Mouse (Mus musculus) neural tube, embryonic 11.5 days (tissue): ENCODE results near the gene Gorasp2. TPM values are rescaled to one million over a fixed set of nuclear protein-coding genes. Genes with fewer than 3 reads are reported as not detected.

ENCODE experiments used
- ATAC-seq: fragments of 200-750 bp; cut with Nextera tagmentation; 2 replicates; pipeline ENCODE4 v1.8.0; 2017; ENCODE audit warnings: moderate number of reproducible peaks, mild to moderate bottlenecking, moderate TSS enrichment, moderate library complexity; ENCODE audit not compliant: insufficient read depth, low FRiP score, low TSS enrichment
- DNase-seq: peaks from one replicate; pipeline ENCODE4 v3.0.0-alpha.2; 2015; ENCODE audit warnings: low spot score
- H3K27ac ChIP-seq: fragments of 300-500 bp; sonication (generic); 2 replicates; pipeline ENCODE4 v1.5.1; 2014; ENCODE audit warnings: low read depth, mild to moderate bottlenecking, low read length
- H3K27me3 ChIP-seq: fragments of 300-500 bp; sonication (generic); 2 replicates; pipeline ENCODE4 v1.6.1; 2014; ENCODE audit warnings: mild to moderate bottlenecking, low read length, mixed read lengths; ENCODE audit not compliant: control insufficient read depth, insufficient read depth
- H3K36me3 ChIP-seq: fragments of 300-500 bp; sonication (generic); 2 replicates; pipeline ENCODE4 v1.6.1; 2014; ENCODE audit warnings: mild to moderate bottlenecking, low read length, moderate library complexity, mixed read lengths; ENCODE audit not compliant: control insufficient read depth, insufficient read depth
- H3K4me1 ChIP-seq: fragments of 300-500 bp; sonication (generic); 2 replicates; pipeline ENCODE4 v1.6.1; 2014; ENCODE audit warnings: low read length, mixed read lengths; ENCODE audit not compliant: control insufficient read depth, insufficient read depth
- H3K4me2 ChIP-seq: fragments of 300-500 bp; sonication (generic); 2 replicates; pipeline ENCODE4 v1.6.1; 2014; ENCODE audit warnings: low read depth, mild to moderate bottlenecking, moderate library complexity
- H3K4me3 ChIP-seq: fragments of 300-500 bp; sonication (generic); 2 replicates; pipeline ENCODE4 v1.5.1; 2014; ENCODE audit warnings: low read depth, low read length
- H3K9ac ChIP-seq: fragments of 300-500 bp; sonication (generic); 2 replicates; pipeline ENCODE4 v1.6.1; 2014; ENCODE audit warnings: mild to moderate bottlenecking, low read length
- H3K9me3 ChIP-seq: fragments of 300-500 bp; sonication (generic); 2 replicates; pipeline ENCODE4 v1.6.1; 2016; ENCODE audit warnings: low read length; ENCODE audit not compliant: control insufficient read depth
- WGBS: fragments of 180-500 bp; shearing (Covaris S2); extraction: QIAGEN DNeasy Blood & Tissue Kit; methylation state at CpG from one replicate; pipeline ENCODE4 v1.1.7; 2014; 5-methylcytosine and 5-hydroxymethylcytosine counted together
- polyA plus RNA-seq: library from polyadenylated mRNA; unstranded; fragments of >200 nt; fragmentation: Nextera tagmentation; extraction: Ambion mirVana; gene quantifications from 2 replicates; pipeline ENCODE4 v1.2.1, GENCODE M21; 2014

The Gorasp2 gene
- polyA plus RNA-seq, 1 experiment from 2014 or later, result 166 TPM

DNA sequence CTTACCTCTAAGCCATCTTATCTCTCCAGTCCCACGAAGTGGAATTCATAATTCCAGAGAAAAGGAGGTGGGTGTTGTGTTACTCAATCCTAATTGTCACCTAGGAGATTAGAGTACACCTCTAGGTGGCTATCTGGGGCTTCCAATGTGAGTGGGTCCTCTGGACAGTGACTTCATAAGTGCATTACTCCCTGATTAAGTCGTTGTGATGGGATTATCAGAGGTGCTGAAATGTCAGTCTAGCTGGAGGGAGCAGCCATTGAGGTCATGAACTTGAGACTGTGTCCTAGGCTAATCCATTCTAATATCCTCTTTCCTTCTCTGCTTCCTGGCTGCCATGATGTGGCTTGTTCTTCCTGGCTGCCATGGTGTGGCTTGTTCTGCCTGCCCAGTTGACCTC, 8.5 kb downstream of the Gorasp2 start:
- no peak overlapping the region for H3K4me2 ChIP-seq
- no peak for DNase-seq
- no peaks in the 10 kb centered on the region for H3K36me3 ChIP-seq
- no peak overlapping the region for H3K27ac ChIP-seq
- H3K4me3 ChIP-seq, result no peak overlapping the region
- H3K9me3 ChIP-seq, result no peaks in the 10 kb centered on the region
- WGBS, result 76% methylated on average over 2 of the region's 2 CpGs
- H3K27me3 ChIP-seq, result no peaks in the 10 kb centered on the region
- H3K4me1 ChIP-seq, result no peaks in the 10 kb centered on the region
- ATAC-seq, result no peak
- H3K9ac ChIP-seq, result no peak overlapping the region

DNA sequence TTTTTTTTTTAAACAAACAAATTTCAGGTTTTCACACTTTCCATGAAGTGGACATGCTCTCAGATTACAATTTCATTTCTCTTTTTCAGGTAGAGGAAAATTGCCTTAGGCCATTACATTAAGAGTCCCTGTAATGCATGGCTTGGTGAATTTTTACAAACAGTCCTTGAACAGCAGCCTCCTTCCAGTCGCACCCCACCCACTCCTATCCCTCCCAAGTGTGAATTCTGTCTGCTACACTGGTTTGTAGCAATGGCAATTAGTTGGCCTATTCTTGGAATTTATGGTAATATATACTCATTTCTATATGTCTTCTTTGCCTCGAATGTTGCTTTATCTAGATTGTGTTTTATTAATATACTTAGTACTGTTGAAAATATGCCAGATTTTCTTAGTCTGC, 11.1 kb downstream of the Gorasp2 start:
- Histone ChIP-seq H3K36me3 (no peaks in the 10 kb centered on the region), H3K27me3 (no peaks in the 10 kb centered on the region), H3K4me3 (no peak overlapping the region), H3K9me3 (no peaks in the 10 kb centered on the region), H3K4me2 (no peak overlapping the region), H3K27ac (no peak overlapping the region), H3K9ac (no peak overlapping the region), H3K4me1 (no peaks in the 10 kb centered on the region)
- DNase-seq (no peak), ATAC-seq (no peak)
- WGBS, result 75% methylated on average over 2 of the region's 2 CpGs

GRCm38 (mm10) chr2:70673445-70674126, 12.2 kb downstream of the Gorasp2 start:
- 89% methylated on average over 7 of the region's 7 CpGs for WGBS
- Histone ChIP-seq H3K27ac (no peak overlapping the region), H3K36me3 (no peaks in the 10 kb centered on the region), H3K4me1 (no peaks in the 10 kb centered on the region), H3K9ac (no peak overlapping the region), H3K4me2 (no peak overlapping the region), H3K27me3 (no peaks in the 10 kb centered on the region), H3K4me3 (no peak overlapping the region), H3K9me3 (no peaks in the 10 kb centered on the region)
- DNase-seq, result no peak
- no peak for ATAC-seq

GRCm38 (mm10) chr2:70682324-70682723, 20.9 kb downstream of the Gorasp2 start:
- 87% methylated on average over 2 of the region's 2 CpGs for WGBS
- no peak for DNase-seq
- H3K27me3 ChIP-seq, result no peaks in the 10 kb centered on the region
- no peaks in the 10 kb centered on the region for H3K9me3 ChIP-seq
- no peak overlapping the region for H3K9ac ChIP-seq
- H3K27ac ChIP-seq, result no peak overlapping the region
- peaks cover 6% of the 10 kb centered on the region; the same call in 1 of the 2 replicates for H3K36me3 ChIP-seq
- no peaks in the 10 kb centered on the region for H3K4me1 ChIP-seq
- no peak overlapping the region for H3K4me2 ChIP-seq
- ATAC-seq, result no peak
- H3K4me3 ChIP-seq, result no peak overlapping the region

- no peak for DNase-seq
- no peaks in the 10 kb centered on the region for H3K27me3 ChIP-seq
- no peak for ATAC-seq
- H3K27ac ChIP-seq, result no peak overlapping the region
- H3K36me3 ChIP-seq, result peaks cover 18% of the 10 kb centered on the region
- H3K4me2 ChIP-seq, result no peak overlapping the region
- H3K4me3 ChIP-seq, result no peak overlapping the region
- H3K9ac ChIP-seq, result no peak overlapping the region
- no peaks in the 10 kb centered on the region for H3K4me1 ChIP-seq
- WGBS, result 96% methylated on average over 21 of the region's 21 CpGs
- H3K9me3 ChIP-seq, result no peaks in the 10 kb centered on the region
Observed at GRCm38 (mm10) chr2:70688454-70689078, 27.2 kb downstream of the Gorasp2 start.

DNA sequence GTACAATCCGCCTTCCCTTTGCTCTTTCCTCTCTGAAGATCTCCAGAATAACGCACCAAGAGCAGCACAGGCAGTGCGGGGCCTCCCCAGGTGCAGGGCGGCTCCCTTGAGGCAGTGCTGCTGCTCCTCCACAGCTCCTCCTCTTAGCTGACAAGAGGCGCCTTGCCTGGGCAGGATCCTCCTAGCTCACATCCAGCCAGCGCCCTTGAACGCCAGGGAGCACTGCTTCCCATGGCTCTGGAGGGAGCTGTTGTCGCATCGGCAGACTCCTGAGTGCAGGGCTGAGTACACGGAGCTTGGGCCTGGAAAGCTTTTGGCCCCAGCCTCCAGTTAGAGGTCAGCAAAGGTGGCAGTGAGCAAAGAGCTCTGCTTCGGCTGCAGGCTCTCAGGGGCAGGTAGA, 28.8 kb downstream of the Gorasp2 start:
- 88% methylated on average over 11 of the region's 11 CpGs for WGBS
- Histone ChIP-seq H3K4me3 (no peak overlapping the region), H3K4me2 (no peak overlapping the region), H3K36me3 (peaks cover 16% of the 10 kb centered on the region), H3K9me3 (no peaks in the 10 kb centered on the region), H3K4me1 (no peaks in the 10 kb centered on the region), H3K27me3 (no peaks in the 10 kb centered on the region), H3K9ac (no peak overlapping the region), H3K27ac (no peak overlapping the region)
- ATAC-seq (no peak), DNase-seq (no peak)

GRCm38 (mm10) chr2:70695712-70696111, 34.3 kb downstream of the Gorasp2 start:
- no peaks in the 10 kb centered on the region for H3K4me1 ChIP-seq
- no peak overlapping the region for H3K4me3 ChIP-seq
- 90% methylated on average over 10 of the region's 10 CpGs for WGBS
- H3K9me3 ChIP-seq, result no peaks in the 10 kb centered on the region
- DNase-seq (no peak), ATAC-seq (no peak)
- H3K27me3 ChIP-seq, result no peaks in the 10 kb centered on the region
- H3K9ac ChIP-seq, result no peak overlapping the region
- peaks cover 6% of the 10 kb centered on the region for H3K36me3 ChIP-seq
- no peak overlapping the region for H3K27ac ChIP-seq
- H3K4me2 ChIP-seq, result no peak overlapping the region

GRCm38 (mm10) chr2:70700851-70701250, 39.5 kb downstream of the Gorasp2 start:
- Histone ChIP-seq H3K9ac (no peak overlapping the region), H3K27me3 (no peaks in the 10 kb centered on the region), H3K27ac (no peak overlapping the region), H3K36me3 (no peaks in the 10 kb centered on the region), H3K4me2 (no peak overlapping the region), H3K4me3 (no peak overlapping the region), H3K9me3 (no peaks in the 10 kb centered on the region), H3K4me1 (peaks cover 2% of the 10 kb centered on the region; the same call in 1 of the 2 replicates)
- WGBS, result 90% methylated on average over 3 of the region's 3 CpGs
- no peak for DNase-seq
- ATAC-seq, result no peak

DNA sequence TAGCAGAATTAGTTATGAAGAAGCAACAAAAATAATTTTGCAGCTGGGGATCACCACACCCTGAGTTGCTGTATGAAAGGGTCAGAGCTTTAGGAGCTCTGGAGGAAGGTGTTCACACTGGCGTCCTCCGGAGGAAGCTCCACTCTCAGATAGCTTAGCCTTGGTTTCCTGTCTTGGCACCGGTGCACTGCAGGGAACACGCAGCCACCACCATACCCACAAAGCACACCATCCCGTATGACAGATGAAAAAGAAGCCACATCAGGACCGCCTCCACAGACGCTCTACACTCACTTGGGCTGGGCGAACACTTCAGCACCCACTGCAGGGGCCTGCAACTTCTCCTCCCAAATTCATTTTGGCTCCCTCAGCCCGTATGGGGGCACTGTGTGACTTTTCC, 40.2 kb downstream of the Gorasp2 start:
- DNase-seq (no peak), ATAC-seq (no peak)
- H3K9me3 ChIP-seq, result no peaks in the 10 kb centered on the region
- no peak overlapping the region for H3K4me3 ChIP-seq
- no peaks in the 10 kb centered on the region for H3K36me3 ChIP-seq
- no peaks in the 10 kb centered on the region for H3K27me3 ChIP-seq
- H3K4me1 ChIP-seq, result peaks cover 2% of the 10 kb centered on the region; the same call in 1 of the 2 replicates
- WGBS, result 68% methylated on average over 9 of the region's 9 CpGs
- no peak overlapping the region for H3K9ac ChIP-seq
- H3K27ac ChIP-seq, result no peak overlapping the region
- no peak overlapping the region for H3K4me2 ChIP-seq
